Mouse (Mus musculus) stomach, postnatal 0 days (tissue): Measurements from ENCODE around the gene Dclk2. TPM values are rescaled to one million over a fixed set of nuclear protein-coding genes. Genes with fewer than 3 reads are reported as not detected.

Source experiments
- ATAC-seq: fragments of 200-750 bp; cut with Nextera tagmentation; 2 replicates; pipeline ENCODE4 v1.8.0; 2017; ENCODE audit not compliant: low FRiP score, low TSS enrichment
- DNase-seq: peaks from one replicate; pipeline ENCODE4 v3.0.0-alpha.2; 2016; ENCODE audit warnings: low spot score
- H3K27ac ChIP-seq: fragments of 300-500 bp; sonication (generic); replicated peaks from 2 replicates; pipeline ENCODE4 v1.5.1; 2014; ENCODE audit warnings: mild to moderate bottlenecking, control low read depth
- H3K27me3 ChIP-seq: fragments of 300-500 bp; sonication (generic); 2 replicates; pipeline ENCODE4 v1.6.1; 2014; ENCODE audit warnings: low read length; ENCODE audit not compliant: control insufficient read depth, insufficient read depth
- H3K36me3 ChIP-seq: fragments of 300-500 bp; sonication (generic); 2 replicates; pipeline ENCODE4 v1.6.1; 2014; ENCODE audit warnings: low read length, mixed read lengths; ENCODE audit not compliant: control insufficient read depth, insufficient read depth
- H3K4me1 ChIP-seq: fragments of 300-500 bp; sonication (generic); replicated peaks from 2 replicates; pipeline ENCODE4 v1.6.1; 2014; ENCODE audit warnings: antibody characterized with exemption; ENCODE audit not compliant: control insufficient read depth, insufficient read depth
- H3K4me2 ChIP-seq: fragments of 300-500 bp; sonication (generic); replicated peaks from 2 replicates; pipeline ENCODE4 v1.6.1; 2014; ENCODE audit warnings: low read depth, mild to moderate bottlenecking, control low read depth, moderate library complexity
- H3K4me3 ChIP-seq: fragments of 300-500 bp; sonication (generic); 2 replicates; pipeline ENCODE4 v1.5.1; 2014; ENCODE audit warnings: low read depth, low read length, control low read depth
- H3K9ac ChIP-seq: fragments of 300-500 bp; sonication (generic); 2 replicates; pipeline ENCODE4 v1.6.1; 2014; ENCODE audit warnings: mild to moderate bottlenecking, low read length, control low read depth, mixed read lengths
- H3K9me3 ChIP-seq: fragments of 300-500 bp; sonication (generic); 2 replicates; pipeline ENCODE4 v1.6.1; 2016; ENCODE audit warnings: low read length; ENCODE audit not compliant: control insufficient read depth
- CTCF ChIP-seq: IDR thresholded peaks from 2 replicates; pipeline ENCODE4 v1.5.1; 2016; ENCODE audit warnings: antibody characterized with exemption, low read depth, mild to moderate bottlenecking, moderate library complexity
- EP300 ChIP-seq: optimal IDR thresholded peaks from 2 replicates; pipeline ENCODE3; 2016; ENCODE audit warnings: antibody characterized with exemption
- WGBS: fragments of 180-500 bp; shearing (Covaris S2); extraction: QIAGEN DNeasy Blood & Tissue Kit; methylation state at CpG from one replicate; pipeline ENCODE4 v1.1.7; 2014; 5-methylcytosine and 5-hydroxymethylcytosine counted together
- polyA plus RNA-seq: library from polyadenylated mRNA; unstranded; fragments of >200 nt; fragmentation: Nextera tagmentation; extraction: Ambion mirVana; gene quantifications from 2 replicates; pipeline ENCODE4 v1.2.1, GENCODE M21; 2015

Gene Dclk2
- polyA plus RNA-seq, 1 experiment from 2014 or later, result 2.3 TPM

DNA sequence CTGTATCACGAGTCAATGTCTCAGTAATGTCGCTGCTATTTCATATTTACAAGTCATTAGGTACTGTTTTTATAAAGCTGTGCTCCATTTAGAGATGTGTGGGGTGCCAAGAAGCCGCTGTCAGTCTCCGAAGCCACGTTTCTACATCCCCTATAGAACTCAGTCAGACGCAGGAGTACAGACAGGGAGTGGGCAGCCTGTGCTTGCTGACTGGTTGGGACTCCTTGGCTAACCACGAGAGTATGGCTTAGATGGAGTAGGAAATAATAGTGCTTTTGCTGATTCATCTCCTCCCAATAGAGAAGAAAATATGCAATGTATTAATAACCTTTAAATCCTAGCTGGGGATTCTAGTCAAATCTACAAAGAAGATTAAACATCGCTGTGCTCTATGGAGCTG lies 119.8 kb downstream of the Dclk2 start:
- Histone ChIP-seq H3K4me2 (no peak overlapping the region), H3K36me3 (no peaks in the 10 kb centered on the region), H3K4me1 (no peaks in the 10 kb centered on the region), H3K27ac (no peak overlapping the region), H3K9me3 (no peaks in the 10 kb centered on the region), H3K27me3 (peaks cover 2% of the 10 kb centered on the region; the same call in 1 of the 2 replicates), H3K4me3 (no peak overlapping the region), H3K9ac (no peak overlapping the region; the same call in 1 of the 2 replicates)
- no peak for ATAC-seq
- no peak for DNase-seq
- no peak for TF ChIP-seq CTCF
- no peak for TF ChIP-seq EP300
- WGBS, result 59% methylated on average over 8 of the region's 8 CpGs

DNA sequence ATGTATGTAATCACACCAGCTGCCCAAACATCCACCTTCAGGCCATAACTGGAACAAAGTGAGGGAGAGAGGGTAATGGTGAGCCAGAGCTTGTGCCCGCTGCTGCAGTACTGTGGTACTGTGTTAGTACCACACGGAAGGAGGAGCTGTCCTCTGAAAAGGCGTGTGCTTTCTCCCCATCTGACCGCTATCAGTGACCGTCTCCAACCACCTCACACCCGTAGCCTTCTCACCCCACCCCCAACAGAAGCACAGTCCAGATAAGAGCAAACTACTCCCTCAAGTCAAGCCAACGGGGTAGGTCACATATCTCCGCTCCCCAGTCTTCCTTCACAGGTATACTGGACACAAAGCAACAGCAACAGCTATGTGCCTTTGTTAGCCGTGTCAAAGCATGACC lies 121.6 kb downstream of the Dclk2 start:
- no peak overlapping the region for H3K4me2 ChIP-seq
- H3K4me1 ChIP-seq, result no peaks in the 10 kb centered on the region
- TF ChIP-seq CTCF (no peak), EP300 (no peak)
- no peaks in the 10 kb centered on the region for H3K9me3 ChIP-seq
- 81% methylated on average over 9 of the region's 9 CpGs for WGBS
- no peak overlapping the region for H3K27ac ChIP-seq
- peaks cover 2% of the 10 kb centered on the region; the same call in 1 of the 2 replicates for H3K27me3 ChIP-seq
- no peaks in the 10 kb centered on the region for H3K36me3 ChIP-seq
- no peak for DNase-seq
- no peak overlapping the region for H3K4me3 ChIP-seq
- no peak overlapping the region for H3K9ac ChIP-seq
- ATAC-seq, result peak; percentile 47; the same call in 1 of the 2 replicates

DNA sequence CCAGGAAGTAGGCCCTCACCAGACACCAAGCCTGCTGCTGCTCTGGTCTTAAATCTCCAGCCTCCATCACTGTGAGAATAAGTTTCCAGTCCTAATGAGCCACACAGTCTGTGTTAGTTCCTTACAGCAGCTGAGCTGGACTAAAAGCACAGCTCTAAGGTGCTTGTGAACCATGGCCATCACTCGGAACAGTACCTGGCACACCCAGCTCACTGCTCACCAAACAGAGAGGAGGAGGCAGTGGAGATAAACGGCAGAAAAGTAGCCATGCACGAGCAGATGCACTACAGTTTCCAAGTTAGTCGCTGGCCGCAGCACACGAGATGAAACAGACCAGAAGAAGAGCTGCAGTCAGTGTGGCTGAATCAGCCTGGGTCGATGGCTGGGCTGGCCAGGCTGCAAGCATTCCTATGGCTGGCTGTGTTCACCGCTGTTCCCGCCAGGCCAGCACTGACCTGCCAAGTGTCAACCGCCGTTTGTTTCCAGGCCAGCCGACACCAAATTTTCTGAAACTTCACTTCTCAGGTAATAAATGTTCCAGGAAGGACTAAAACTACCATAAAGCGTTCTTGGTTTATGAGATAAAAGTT lies 122.7 kb downstream of the Dclk2 start:
- Histone ChIP-seq H3K9me3 (no peaks in the 10 kb centered on the region), H3K9ac (no peak overlapping the region), H3K27ac (no peak overlapping the region), H3K4me1 (no peaks in the 10 kb centered on the region), H3K4me3 (no peak overlapping the region), H3K36me3 (no peaks in the 10 kb centered on the region), H3K27me3 (no peaks in the 10 kb centered on the region), H3K4me2 (no peak overlapping the region)
- DNase-seq, result no peak
- no peak for ATAC-seq
- 68% methylated on average over 13 of the region's 13 CpGs for WGBS
- no peak for TF ChIP-seq CTCF
- TF ChIP-seq EP300, result no peak

DNA sequence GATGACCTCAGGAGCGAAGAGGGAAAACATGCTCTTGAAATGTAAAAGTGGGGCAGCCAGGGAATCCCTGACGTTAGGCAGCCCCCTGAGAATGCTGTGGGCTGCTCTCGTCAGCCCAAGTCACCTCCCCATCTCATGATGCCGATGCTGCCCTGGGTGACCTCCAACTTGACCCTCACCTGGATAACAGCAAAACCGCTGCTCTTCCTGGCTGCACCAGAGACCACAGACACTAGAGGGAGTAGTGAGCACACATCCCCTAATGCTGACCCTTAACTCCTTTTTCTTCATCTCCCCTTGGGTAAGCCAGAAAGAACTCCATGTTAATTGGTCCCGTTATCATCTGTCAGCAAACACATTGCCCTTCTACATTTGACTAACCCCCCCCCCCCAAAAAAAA lies 123.9 kb downstream of the Dclk2 start:
- DNase-seq, result no peak
- Histone ChIP-seq H3K4me3 (no peak overlapping the region), H3K4me2 (no peak overlapping the region), H3K27ac (no peak overlapping the region), H3K27me3 (no peaks in the 10 kb centered on the region), H3K9ac (no peak overlapping the region), H3K36me3 (no peaks in the 10 kb centered on the region), H3K9me3 (no peaks in the 10 kb centered on the region), H3K4me1 (no peaks in the 10 kb centered on the region)
- ATAC-seq, result no peak
- TF ChIP-seq EP300 (no peak), CTCF (peak; percentile 74)
- 50% methylated on average over 6 of the region's 6 CpGs for WGBS

DNA sequence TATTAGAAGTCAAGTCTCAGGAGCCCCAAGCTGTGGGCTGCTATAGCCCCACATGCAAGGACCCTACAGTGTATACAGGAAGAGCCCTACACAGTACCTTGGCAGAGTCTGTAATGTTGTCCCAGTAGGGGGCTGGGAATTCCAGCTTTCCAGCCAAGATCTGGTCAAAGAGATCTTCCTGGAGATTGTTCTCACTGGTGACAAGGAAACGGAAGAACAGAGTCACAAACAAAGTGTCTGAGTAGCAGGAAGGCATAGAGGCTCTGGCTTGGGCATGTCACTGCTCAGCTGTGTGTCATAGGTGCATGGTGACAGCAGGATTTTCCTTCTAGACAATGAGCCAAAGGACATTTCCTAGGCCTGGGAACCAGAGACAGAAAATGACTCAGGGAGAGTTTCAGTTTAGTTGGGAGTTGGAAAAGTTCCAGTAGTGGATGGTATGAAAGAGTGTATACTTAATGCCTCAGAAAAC lies 126.9 kb downstream of the Dclk2 start:
- Histone ChIP-seq H3K9me3 (no peaks in the 10 kb centered on the region), H3K4me3 (no peak overlapping the region), H3K9ac (no peak overlapping the region), H3K4me1 (no peaks in the 10 kb centered on the region), H3K27me3 (no peaks in the 10 kb centered on the region), H3K27ac (0 out of 2 replicates have a peak overlapping the region, but pooled peaks have one; percentile 26), H3K36me3 (no peaks in the 10 kb centered on the region), H3K4me2 (no peak overlapping the region)
- no peak; the same call in 1 of the 2 replicates for TF ChIP-seq CTCF
- TF ChIP-seq EP300, result no peak
- peak; percentile 86 for ATAC-seq
- no peak for DNase-seq
- WGBS, result 23% methylated on average over 1 of the region's 1 CpGs

DNA sequence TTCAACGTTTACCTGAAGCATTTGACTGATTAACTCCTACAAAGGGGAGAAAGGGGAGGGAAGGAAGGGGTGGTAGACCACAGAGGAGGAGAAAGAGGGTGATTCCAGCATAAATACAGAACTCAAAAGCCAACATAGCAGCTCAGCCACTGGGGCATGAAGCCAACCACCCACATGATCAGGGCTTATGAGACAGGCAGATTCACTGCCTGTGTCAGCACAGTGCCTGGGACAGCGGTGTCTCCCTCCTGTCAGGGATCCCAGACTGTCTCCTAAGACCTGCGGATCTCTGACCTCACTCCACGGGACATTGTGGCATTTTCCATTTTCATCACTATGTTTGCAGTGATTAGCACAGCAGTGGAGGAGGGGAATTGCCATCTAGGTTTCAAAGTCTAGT lies 127.4 kb downstream of the Dclk2 start:
- DNase-seq (no peak), ATAC-seq (peak; percentile 24; the same call in 1 of the 2 replicates)
- Histone ChIP-seq H3K27me3 (no peaks in the 10 kb centered on the region), H3K4me1 (no peaks in the 10 kb centered on the region), H3K9me3 (no peaks in the 10 kb centered on the region), H3K4me3 (no peak overlapping the region), H3K9ac (no peak overlapping the region), H3K27ac (0 out of 2 replicates have a peak overlapping the region, but pooled peaks have one; percentile 26), H3K4me2 (no peak overlapping the region), H3K36me3 (no peaks in the 10 kb centered on the region)
- no peak for TF ChIP-seq EP300
- no peak for TF ChIP-seq CTCF
- 52% methylated on average over 4 of the region's 4 CpGs for WGBS
